Mouse (Mus musculus) adrenal gland, postnatal 25 days (tissue): ENCODE measurements at regions not wholly inside any gene's neighbourhood (a gene's known extent, or its start where the extent isn't known, plus 50 kb on each side); places are given as distances from the start of the nearest gene placed in this dataset.

ENCODE experiments used
- DNase-seq: peaks from one replicate; pipeline ENCODE4 v3.0.0; 2021; ENCODE audit warnings: mixed read lengths

- no peak for DNase-seq
Observed at GRCm38 (mm10) chr11:17759224-17759623, 194.5 kb downstream of the Etaa1 start.

GRCm38 (mm10) chr11:17763411-17763810 lies 190.3 kb downstream of the Etaa1 start:
- DNase-seq, result peak; percentile 5

- no peak for DNase-seq
Observed at GRCm38 (mm10) chr11:17764146-17764545, 189.5 kb downstream of the Etaa1 start.

DNA sequence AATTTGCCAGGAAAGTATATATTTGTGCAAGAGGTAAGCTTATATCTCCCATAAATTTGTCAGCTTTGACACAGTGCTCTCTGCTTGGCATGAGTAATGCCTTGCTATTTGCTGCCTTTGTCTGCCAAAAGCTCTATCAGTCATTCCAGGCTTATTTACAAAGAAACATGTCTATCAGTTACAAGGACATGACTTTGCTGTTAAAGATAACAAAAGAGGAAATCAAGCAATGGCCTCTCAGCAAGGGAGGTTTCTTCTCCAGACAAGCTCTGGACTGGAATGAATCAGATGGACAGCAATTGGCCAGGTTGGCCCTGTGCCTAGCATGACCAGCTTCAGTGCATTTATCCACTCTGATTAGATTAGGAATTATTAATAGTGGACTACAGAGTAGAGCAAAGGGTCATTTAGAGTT lies 185.3 kb downstream of the Etaa1 start:
- peak; percentile 84 for DNase-seq

- DNase-seq, result no peak
Observed at GRCm38 (mm10) chr11:17768837-17769466, 184.7 kb downstream of the Etaa1 start.

DNA sequence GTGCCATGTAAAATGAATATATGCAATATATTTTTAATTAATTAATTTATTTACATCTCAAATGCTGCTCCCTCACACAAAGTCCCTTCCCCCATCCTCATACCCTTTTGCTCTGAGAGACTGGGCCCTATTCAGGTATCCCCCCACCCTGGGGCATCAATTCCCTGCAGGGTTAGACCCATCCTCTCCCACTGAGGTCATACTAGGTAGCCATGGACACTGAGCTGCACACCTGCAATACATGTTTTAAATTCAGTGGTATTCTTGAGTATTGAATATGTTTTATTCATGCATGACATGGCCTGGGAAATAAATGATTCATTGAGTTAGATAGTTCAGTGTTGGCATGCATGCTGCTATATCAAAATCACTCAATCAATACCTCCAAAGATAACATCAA lies 156.0 kb downstream of the Etaa1 start:
- DNase-seq, result no peak

DNA sequence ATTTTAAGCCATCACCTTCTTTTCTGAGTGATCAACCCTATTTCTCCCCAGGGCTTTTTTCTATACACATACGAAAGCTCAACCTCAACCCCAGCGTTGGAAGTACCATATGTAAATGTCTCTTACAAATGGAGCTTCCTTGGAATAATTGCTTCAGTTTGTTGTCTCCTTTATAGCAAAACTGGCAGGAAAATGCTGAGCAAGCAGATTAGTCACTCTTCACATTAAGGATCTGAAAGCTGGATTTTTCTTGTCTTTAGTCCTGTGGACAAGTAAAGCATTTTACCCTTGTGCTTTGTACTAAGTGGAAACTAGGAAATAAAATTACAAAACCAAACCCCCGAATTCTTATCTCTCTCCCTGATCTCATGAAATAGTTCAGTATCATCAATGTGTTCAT lies 145.8 kb downstream of the Etaa1 start:
- DNase-seq, result no peak

- no peak for DNase-seq
Observed at GRCm38 (mm10) chr11:17811829-17812559, 141.7 kb downstream of the Etaa1 start.

GRCm38 (mm10) chr11:17842642-17843041 lies 111.0 kb downstream of the Etaa1 start:
- DNase-seq, result no peak

GRCm38 (mm10) chr11:17852405-17852804 lies 101.3 kb downstream of the Etaa1 start:
- peak; percentile 31 for DNase-seq

DNA sequence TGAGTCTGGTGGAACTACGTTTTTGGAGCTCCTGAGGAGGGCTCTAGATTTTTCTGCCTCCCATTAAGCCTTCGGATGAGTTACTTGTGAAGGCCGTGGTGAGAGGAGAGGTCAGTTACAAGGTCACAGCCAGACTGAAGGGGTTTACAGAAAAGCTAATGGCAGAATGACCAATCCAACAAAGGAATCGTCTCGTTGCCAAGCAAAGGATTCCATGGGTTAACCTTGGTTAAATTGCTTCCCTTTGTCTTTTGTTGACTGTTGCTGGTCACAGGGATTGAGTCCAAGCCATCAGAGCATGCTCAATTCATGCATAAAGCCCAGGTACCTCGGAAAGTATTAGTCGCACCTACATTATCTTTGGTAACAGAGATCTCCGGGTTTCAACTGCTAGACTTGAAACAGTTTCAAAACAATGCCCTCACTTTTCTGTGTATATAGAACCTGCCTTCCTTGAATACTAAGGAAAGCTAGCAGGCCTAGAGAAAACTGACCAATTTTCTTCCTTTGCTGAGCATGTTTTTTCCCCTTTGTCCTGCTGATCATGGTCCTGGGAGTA lies 100.3 kb downstream of the Etaa1 start:
- no peak for DNase-seq

DNA sequence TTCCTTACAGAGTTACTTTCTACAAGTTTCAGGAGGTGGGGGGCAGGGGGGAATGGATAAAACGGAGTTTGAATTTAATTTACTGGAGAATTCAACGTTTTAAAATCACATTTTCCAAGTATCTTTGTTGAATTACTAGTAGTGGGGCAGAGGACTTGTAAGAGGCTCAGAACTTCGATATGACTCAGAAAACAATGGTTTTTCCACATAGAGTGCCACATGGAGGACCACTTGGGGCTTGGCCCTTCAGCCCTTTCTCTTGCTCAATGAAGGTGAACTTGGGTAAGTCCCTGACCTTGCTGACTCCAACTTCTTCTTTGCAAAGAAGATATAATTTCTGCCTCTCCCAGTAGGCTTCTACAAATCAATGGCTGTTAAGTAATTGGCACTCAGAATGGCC lies 99.8 kb downstream of the Etaa1 start:
- DNase-seq, result no peak

DNA sequence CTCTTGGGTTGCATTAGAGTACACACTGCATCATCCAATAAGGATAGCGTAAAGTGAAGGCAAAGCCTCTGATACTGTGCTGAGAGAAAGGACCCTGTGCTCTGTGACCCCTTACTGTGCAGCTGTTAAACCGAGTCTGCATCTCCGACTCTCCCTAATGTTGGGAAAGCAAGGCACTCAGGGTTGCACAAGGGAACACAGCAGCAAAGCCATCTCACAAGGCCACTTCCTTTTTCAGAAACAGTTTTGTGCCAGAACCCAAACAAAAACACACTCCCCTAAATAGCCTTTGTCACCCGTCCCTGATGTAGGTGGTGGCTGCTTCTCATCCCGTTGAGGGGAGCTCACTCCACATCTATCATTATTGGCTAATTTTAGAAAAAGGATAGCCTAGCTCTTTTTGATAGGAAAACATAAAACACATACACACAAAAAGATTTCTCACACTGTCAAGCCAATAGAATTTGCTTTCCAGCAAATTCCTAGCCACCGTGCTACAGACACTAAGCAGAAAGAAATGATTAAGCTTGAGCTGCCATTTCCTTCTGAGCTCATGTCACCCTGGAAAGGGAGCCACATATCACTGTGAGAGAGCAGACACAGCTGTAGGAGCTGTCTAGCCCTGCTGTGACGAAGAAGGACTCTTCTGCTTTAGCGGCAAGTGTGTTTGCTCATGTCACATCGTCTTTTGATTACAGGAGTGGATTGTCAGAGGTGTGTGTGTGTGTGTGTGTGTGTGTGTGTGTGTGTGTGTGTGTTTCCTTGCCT lies 94.1 kb downstream of the Etaa1 start:
- DNase-seq, result no peak

- DNase-seq, result no peak
Observed at GRCm38 (mm10) chr11:17864833-17865397, 88.8 kb downstream of the Etaa1 start.

- DNase-seq, result no peak
Observed at GRCm38 (mm10) chr11:17870690-17871089, 83.0 kb downstream of the Etaa1 start.

GRCm38 (mm10) chr11:17871920-17872319 lies 81.8 kb downstream of the Etaa1 start:
- no peak for DNase-seq

- DNase-seq, result no peak
Observed at GRCm38 (mm10) chr11:17883276-17883675, 70.4 kb downstream of the Etaa1 start.
